Mouse (Mus musculus): ENCODE results near the gene Zcchc17.

- TF ChIP-seq CTCF (IDR thresholded peaks at IDR 0.05; ENCODE audit: extremely low read depth, insufficient read depth, low read length) (no peak), POLR2A (IDR thresholded peaks at IDR 0.05; ENCODE audit: extremely low read depth, insufficient read depth, low read length) (no peak)
These were observed 36.1 kb downstream of the Zcchc17 start for GRCm38 (mm10) chr4:130323607-130324006.

Measured in cortical plate, adult 2 months (tissue).